Mouse (Mus musculus): ENCODE measurements around the gene Gadd45b.

Gadd45b gene

DNA sequence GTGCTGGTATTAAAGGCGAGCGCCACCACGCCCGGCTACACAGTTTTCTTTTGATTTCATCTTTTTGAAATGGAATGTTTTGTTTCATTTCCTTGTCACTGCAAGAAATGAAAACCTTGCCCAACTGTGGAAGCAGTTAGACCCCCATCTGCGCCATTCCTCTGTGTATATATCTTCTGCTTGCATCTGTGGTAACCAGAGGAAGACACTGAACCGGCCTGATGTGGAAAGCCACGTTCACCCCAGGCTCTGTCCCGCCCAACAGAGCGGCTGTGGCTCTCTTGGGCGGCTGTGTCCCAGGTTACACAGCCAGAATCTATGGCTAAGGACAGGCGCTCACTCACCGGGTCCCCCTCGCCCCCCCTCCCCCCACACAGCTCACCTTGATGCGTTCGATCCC, 22.6 kb downstream of the Gadd45b start:
- no peak for ATAC-seq (ENCODE audit: insufficient number of reproducible peaks, low FRiP score, low TSS enrichment)

DNA sequence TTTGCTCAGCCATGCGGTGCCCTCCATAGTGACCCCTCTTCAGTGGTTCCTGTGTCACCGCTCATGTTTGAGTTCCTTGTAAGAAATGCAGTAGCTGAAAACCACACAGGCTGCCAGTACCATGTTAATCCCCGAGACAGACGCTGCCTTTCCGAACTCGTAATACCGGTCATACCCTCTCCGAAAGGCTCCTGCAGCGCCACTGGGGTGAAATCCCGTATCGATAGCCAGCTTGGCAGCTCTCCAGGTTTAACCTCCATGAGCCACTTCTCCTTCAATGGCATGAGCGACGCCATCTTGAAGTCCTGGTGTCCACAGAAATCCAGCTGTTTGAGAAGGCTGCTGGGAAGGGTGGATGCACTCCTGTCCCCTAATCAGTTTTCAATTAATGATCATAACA, 24.5 kb downstream of the Gadd45b start:
- ATAC-seq (ENCODE audit: insufficient number of reproducible peaks, low FRiP score, low TSS enrichment): no peak

DNA sequence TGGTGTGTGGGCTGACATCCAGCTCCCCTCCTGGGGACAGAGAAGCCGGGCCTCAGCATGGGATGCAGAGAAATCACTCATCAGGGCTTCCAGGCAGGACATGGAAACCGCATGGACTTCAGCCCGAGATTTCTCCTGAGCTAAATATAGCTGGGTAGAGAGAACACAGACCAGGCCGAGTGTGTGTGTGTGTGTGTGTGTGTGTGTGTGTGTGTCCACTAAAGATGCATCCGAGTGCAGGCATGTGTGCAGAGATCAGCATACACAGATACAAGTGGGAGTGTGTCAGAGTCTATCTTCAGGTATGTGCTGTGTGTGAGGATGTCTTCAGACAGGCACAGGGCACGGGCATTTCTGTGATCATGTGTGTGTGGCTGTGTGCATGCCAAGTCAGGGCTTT, 25.0 kb downstream of the Gadd45b start:
- no peak for ATAC-seq (ENCODE audit: insufficient number of reproducible peaks, low FRiP score, low TSS enrichment)

DNA sequence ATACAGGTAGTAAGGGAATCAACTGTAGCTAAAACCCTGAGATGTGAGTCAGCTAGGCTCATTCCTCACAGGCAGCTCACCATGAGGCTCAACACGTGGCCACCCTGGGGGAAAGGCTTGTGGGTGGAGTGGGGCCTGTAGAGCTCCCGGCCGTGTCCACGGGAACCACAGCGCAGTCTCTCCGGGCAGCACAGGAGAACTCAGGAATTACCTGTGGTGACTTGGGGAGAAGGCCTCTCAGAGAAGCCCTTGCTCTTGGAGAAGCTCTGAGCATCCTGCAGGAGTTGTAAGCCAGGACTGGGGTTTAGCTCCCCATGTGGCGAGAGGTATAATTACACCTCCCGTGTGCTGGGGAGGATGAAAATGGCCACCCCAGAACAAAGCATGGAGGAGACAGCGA, 25.7 kb downstream of the Gadd45b start:
- ATAC-seq (ENCODE audit: insufficient number of reproducible peaks, low FRiP score, low TSS enrichment): peak; percentile 83

DNA sequence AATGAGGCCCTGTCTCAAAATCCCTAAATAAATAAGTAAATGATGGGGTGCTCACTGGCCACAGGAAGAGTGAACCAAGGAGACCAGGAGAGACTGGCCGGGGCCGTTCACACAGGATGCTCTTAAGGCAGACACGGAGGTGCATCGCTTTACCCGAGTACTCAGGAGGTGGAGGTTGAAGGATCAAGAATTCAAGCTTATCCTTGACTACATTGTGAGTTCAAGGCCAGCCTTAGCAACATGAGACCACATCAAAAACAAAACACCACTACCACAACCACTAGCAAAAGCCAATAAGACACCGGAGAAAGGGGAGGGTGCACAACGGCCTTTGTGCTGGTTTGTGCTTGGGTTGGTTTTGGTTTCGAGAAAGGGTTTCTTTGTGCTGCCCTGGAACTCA, 26.5 kb downstream of the Gadd45b start:
- ATAC-seq (ENCODE audit: insufficient number of reproducible peaks, low FRiP score, low TSS enrichment): no peak

DNA sequence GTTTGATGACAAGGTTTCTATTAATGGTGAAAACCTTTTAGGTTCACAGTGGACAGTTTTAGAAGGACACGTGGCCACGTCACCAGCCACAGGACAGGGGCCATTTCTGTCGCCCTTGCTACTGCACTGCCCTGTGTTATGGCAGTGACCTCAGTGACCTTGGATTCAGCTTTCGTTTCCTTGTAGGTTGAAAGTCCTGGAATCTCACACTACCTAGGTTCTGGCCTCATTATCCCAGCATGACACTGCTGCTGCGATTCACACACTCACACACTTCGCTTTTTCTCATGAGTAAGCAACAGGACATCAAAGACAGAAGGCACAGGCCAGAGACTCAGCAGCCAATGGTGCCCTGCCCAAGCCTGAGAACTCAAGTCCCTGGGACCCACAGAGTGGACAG, 27.0 kb downstream of the Gadd45b start:
- ATAC-seq (ENCODE audit: insufficient number of reproducible peaks, low FRiP score, low TSS enrichment): no peak

DNA sequence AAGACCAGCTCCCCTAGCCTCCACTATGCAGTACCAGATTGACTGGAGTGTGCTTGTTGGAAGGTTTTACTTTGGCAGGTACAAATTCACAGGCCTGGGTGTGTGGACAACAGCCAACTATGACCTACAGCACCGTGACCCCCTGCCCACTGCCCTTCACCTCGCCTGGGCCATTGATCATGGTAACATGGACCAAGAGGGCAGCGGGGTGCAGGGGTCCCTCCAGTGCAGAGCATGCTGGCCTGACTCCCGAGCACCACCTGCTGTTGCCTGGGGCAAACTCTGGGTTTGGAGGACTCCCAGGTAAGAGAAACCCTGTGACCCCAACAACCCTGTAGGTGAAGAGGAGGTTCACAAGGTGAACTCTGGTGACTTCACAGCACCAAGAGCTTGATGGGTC, 27.9 kb downstream of the Gadd45b start:
- ATAC-seq (ENCODE audit: insufficient number of reproducible peaks, low FRiP score, low TSS enrichment): no peak

DNA sequence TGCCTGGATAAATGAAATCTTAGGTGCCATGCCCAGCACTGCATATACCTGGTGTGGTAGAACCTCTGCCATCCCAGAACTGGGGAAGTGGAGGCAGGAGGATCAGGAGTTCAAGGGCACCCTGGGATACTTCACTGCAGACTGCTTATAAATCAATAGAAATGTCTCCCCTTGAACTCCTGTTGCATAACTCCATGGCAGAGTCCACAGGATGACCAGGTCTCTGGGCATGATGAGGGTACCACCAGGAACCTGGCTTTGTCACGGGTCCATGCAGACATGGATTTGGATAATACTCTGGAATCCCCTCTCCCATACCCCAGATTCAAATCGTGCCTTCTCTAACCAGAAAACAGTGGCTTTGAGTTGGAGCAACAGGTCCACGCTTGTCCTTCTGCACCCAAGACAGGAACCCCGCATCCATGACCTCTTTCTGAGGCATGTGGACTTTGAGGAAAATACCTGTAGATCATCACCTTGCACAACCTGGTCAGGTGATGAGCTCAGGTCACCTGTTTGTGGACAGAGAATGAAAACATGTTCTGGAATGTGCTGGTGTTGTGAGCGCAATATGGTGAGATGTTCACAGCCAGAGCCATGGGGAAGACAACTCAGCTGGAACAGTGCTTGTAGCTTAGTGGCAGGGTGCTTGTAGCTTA, 29.2 kb downstream of the Gadd45b start:
- ATAC-seq (ENCODE audit: insufficient number of reproducible peaks, low FRiP score, low TSS enrichment): no peak

DNA sequence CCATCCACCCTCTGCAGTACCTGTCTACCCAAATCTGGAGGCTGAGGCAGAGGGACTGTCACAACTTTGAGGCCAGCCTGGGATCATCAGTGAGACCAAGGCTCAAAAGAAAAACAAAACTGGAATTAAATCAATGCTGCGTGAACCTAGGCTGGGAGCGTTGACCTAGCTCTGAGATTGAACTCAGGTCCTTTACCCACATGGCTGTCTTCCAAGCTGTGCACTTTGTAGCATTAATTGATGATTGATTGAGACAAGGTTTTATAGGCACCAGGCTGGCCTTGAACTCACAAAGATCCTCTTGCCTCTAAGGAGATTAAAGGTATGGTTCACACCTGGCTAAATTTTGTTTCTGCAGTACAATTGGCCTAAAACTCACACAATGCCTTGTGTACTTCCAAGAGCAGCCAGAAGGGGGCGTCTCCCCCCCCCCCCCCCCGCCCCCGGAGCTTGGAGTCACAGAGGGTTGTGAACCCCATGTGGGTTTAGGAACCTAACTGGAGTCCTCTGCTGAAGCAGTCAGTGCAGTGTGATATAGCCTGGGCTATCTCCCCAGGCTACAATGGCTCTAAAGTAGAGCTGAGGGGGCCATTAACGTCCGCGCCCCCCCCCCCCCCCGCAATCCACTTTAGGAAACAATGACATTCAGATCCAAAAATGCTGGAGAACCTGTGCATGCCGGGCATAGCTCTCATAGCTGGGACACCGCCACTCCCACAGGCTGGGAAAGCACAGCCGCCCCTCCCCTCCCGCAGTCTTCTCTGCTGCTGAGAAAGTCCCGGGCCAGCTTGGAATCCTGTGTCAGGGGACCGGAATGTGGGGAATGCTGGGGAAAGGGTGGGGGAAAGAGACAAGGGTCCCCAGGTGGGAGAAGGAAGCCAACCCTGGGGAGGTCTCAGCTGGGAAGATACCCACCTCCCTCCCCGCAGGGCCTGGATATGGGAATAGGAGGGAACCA, 31.0 kb downstream of the Gadd45b start:
- ATAC-seq (ENCODE audit: insufficient number of reproducible peaks, low FRiP score, low TSS enrichment): no peak

DNA sequence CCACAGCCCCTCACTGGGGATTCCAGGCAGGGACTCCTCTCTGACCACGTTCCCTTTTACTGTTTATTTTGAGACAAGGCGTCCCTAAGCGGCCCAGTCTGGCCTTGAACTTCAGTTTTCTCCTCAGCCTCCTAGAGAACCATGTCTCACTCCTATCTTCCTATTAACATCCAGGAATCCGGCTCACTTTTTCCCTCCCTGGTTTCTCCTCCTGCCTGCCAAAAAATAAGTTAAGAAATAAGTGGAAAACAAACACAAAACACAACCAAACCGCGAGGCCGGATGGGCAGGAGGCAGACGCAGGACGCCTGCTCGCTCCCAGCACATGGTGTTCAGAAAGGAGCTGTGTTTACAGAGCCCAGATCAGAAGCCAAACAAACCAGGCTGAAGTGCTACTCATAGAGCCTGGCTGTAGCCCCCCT, 32.2 kb downstream of the Gadd45b start:
- ATAC-seq (ENCODE audit: insufficient number of reproducible peaks, low FRiP score, low TSS enrichment): no peak

DNA sequence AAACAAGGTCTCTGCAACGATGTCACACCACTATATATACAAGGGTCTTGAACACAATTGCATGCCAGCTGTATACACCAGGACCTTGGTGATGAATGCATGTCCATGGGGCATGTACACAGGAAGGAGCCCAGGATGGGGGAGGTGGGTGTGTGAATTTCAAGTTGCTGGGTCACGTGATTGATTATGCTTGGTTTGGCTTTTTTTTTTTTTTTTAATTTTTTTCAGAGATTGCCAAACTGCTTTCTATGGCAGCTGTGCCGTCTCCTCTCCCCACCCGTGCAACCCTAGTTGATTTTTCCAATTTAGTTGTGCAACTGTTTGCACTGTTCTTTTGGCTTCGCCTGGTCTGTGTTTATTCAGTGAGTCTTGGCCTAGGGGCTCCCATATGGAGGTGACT, 32.7 kb downstream of the Gadd45b start:
- no peak for ATAC-seq (ENCODE audit: insufficient number of reproducible peaks, low FRiP score, low TSS enrichment)

DNA sequence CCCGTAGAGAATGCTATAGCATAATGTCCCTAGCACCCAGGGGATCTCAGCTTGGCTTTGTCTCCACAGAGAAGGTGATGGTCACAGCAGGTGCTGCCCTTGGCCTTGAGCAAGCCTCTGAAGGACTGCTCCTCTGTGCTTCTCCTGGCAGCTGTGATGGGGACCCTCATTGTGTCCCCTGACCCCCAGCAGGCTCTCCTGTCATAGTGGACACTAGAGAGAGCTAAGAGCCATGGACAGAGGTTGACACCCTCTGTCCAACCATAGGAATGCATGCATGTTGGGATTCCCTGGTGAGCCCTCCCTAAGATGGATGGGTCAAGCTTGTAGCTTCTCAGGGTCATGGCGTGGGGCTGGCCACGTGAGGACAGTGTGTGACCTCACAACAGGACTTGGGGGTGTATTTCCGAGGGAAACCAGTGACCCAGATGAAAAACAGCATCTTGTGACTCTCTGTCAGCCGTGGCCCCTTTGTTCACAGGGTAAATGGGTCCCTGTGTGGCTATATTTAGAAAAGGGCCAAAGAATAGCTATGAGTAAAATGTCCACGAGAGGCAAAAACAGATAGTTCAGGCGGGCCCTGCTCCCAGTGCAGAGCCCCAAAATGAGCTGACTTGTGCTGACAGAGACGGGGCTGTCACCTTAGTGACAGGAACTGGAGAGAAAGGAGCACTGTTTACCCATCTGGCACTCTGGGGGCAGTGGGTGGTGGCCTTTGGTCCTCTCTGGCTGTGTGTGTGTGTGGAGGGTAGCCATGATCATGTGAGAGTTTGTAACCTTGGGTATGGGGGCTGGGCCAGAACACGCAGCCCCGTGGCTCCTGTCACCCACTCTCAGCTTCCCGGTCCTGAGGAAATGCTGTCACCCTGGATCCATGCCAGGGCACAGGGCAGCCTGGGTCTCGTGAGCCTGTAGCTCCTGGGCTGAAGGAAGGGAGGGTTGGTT, 33.4 kb downstream of the Gadd45b start:
- no peak for ATAC-seq (ENCODE audit: insufficient number of reproducible peaks, low FRiP score, low TSS enrichment)

DNA sequence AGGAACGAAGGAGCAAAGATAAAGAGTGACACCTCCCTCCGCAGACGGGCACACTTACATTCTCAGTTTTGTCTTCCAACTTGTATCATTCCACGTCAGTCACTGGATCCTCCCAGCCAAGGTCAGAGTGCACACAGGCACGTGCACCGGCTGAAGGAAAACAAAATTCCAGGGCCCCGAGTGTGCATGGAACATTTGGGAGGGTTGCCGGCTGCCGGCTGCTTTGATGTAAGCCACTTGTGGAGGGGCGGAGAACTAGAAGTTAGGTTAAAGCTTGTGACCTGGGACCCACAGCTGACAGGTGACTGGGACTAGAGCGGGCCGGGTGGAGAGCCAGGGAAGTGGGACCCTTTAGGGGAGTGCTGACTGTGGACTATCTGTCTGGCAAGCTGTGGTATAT, 36.4 kb downstream of the Gadd45b start:
- no peak for ATAC-seq (ENCODE audit: insufficient number of reproducible peaks, low FRiP score, low TSS enrichment)

DNA sequence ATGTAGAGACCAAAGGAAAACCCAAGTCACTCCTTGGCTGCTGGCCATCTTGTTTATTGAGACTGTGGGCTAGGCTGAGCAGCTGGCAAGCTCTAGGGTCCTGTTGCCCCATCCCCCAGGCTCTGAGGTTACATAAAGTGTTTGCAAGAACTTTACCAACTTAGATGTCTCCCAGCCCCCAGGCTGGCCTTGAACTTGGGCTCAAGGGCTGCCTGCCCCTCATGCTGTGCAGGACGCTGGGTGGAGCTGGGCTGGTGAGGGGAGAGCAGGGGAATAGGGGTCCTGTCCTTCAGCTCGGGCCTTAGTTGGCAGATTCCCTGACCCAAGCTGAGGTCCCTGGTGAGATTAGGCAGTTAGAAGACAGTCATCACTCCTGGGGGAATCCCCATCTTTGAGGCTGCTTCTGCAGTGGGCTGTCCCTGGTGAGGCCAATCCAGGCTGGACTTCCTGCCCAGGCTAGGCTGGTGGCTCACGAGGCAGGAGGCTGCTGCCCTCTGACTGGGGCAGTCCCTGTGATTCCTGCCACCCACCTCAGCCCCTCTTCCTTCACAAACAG, 37.3 kb downstream of the Gadd45b start:
- no peak for ATAC-seq (ENCODE audit: insufficient number of reproducible peaks, low FRiP score, low TSS enrichment)

DNA sequence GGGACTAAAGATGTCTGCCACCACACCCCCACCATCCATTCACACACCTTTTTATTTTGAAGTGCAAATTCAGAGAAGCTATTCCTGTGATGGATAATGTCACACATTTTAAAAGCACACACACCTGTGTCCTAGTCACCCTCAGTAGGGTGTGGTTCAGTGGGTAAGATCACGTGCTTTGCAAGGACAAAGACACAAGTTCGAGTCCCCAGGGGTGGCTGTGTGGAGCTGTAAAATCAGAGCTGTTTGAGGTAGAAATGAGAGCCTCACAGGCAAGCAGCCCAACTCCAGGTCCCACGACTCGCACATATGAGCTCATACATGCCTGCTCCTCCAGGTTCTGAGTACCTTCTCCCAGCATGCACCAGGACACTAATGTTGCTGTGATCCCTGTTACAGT, 38.2 kb downstream of the Gadd45b start:
- no peak for ATAC-seq (ENCODE audit: insufficient number of reproducible peaks, low FRiP score, low TSS enrichment)

DNA sequence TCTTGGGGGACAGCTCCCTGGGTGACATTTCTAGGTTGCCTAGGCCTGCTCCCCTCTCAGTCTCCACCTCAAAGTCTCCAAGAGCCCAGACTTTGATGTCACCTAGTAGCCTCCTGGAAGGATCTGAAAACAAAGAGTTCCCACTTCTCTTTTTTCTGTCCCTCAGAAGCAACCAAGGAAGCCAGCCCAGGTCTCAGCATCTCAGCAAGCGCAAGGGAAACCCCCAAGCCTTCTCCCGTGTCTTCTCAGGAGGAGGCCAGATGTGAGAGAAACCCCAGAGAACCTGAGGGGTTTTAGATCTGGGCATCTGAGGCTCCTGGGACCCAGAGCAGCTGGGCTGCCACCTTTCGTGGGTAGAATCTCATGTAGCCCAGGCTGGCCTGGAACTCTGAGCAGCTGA, 39.4 kb downstream of the Gadd45b start:
- ATAC-seq (ENCODE audit: insufficient number of reproducible peaks, low FRiP score, low TSS enrichment): no peak

DNA sequence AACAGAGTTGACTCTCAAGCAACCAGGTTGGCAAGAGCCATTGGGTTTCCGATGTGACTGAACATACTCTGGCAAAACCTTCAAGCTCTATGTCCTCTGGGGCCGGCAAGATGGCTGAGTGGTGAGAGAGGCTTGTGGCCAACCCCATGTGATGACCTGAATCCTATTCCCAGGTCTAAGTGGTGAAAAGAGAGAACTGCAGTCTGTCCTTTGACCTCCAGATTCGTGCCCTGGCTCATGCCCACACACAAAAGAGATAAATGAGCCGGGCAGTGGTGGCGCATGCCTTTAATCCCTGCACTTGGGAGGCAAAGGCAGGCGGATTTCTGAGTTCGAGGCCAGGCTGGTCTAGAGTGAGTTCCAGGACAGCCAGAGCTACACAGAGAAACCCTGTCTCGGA, 40.3 kb downstream of the Gadd45b start:
- no peak for ATAC-seq (ENCODE audit: insufficient number of reproducible peaks, low FRiP score, low TSS enrichment)

DNA sequence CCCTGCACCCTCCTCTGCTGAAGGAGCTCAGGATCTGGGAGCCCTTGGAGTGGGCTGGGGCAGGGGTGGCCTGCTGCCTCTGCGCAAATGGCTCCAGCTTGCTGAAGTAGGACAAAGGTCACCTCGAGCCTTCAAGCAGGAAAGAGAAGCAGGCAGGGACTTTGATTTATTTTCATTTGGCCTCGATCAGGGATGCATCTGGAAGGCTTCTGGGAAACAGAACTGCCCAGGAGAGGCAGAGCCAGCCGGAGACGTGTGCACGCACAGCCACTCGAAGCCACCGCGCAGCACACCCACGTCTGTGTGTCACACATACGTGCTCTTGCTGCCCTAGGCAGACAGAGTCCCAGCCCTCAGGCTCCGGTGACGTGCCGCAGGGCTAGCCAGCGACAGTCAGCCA, 41.7 kb downstream of the Gadd45b start:
- no peak for ATAC-seq (ENCODE audit: insufficient number of reproducible peaks, low FRiP score, low TSS enrichment)

DNA sequence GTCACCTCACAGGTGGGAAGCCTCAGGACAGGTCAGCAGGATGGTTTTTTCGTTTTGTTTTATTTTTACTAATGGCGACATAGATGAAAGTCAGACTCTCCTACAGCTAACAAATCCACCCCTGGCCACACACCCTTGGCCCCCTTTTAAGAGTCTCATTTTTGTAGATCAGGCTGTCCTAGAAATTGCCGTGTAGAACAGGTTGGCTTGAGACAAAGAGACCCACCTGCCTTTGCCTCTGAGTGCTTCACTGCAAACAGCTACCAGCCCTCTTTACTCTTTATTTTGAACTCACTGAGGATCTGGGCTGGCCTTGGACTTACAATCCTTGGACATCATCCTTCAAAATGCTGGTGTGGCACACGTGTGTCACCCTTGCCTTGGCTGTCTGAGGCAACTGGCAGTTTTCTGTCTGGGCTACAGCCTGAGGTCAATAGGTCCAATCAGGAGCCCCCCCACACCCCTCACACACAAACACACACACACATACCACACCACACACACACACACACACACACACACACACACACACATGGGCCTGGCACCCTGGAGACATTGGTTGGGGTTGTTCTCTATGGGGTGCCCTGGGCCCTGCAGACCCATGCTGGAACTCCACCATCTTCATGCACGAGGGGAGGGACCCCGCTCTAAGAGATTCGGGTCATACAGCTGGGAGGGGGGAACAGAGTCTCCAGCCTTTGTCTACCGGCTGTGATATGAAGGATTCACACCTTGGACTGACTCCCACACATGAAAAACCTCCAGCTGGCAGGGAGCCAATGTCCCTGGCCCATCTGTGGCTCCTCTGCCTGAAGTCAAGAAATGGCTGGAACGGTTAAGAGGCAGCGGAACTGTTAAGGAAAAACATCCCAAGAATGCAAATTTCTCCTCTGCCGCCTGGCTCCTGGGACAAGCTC, 42.5 kb downstream of the Gadd45b start:
- ATAC-seq (ENCODE audit: insufficient number of reproducible peaks, low FRiP score, low TSS enrichment): no peak; the same call in 1 of the 2 replicates
